Mouse (Mus musculus) effector memory CD4-positive, alpha-beta T cell, adult 7 months (primary cell): ENCODE results near the gene B3gnt8. TPM values are rescaled to one million over a fixed set of nuclear protein-coding genes. Genes with fewer than 3 reads are reported as not detected.

ENCODE experiments used
- polyA plus RNA-seq: library from polyadenylated mRNA; unstranded; fragments of 100-300 nt; shearing (Covaris generic); gene quantifications from one replicate; pipeline ENCODE4 v1.2.1, GENCODE M21; 2017

Gene B3gnt8
- polyA plus RNA-seq = 0.30 TPM

DNA sequence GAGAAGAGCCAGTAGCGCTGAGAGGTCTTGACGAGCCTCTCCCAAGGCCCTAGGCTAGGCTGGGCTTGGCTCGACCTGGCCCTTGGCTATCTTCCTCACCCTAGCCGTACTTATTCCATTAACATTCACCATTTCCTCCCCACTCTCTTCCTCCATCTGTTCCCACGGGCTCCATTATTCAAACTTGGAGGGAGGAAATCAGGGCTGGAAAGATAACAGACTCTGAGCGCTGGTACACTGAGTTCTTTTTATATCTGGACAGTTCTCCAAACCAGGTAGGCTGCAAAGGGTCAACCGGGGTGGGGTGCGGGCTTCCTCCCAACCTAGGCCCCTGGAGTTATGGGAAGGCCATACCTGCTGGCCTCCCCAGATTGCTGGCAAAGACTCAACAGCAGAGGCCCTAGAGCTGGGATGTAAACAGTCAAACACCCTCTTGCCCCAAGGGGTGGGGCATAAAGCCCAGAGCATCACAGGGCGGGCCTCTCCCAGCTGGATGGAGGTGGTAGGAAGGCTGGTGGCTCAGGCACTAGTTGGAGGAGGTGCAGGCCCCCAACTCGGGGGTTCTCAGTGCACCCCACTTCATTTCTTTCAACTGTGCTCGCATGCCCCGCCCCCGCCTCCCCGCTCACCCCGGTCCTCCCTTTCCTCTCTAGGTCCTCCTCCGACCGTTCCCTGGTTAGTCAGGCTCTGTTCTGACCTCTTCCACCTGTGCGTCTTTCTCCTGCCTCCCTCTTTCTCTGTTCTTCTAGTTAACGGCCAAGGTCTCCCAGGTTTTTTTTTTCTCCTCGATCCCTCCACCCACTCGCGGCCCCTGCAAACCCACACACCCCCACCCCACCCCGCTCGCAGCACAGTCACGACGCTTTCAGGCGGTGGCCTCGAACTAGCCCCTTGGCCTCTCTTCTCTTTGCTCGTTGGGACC is at the start of gene B3gnt8:
B3gnt8 (plus strand) TSS at position 146 of the 922 bp plus-strand sequence.

DNA sequence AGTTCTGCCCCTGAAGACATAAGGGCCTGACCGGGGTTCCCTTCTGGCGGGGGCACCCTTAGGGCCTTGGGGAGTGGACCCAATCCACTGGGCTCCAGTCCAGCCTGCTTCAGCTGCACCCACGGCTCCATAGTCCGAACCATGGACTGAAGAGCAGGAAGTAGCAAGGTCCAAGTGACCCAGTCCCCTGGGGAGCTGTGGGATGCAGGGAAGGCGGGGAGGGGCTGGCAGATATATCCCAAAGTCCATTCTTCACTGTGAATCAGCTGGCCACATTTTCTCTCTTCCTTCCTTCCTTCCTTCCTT is 10.8 kb upstream of the B3gnt8 start, which contains the start of gene Erich4:
Erich4 (minus strand) TSS at position 187 of the 306 bp plus-strand sequence.

DNA sequence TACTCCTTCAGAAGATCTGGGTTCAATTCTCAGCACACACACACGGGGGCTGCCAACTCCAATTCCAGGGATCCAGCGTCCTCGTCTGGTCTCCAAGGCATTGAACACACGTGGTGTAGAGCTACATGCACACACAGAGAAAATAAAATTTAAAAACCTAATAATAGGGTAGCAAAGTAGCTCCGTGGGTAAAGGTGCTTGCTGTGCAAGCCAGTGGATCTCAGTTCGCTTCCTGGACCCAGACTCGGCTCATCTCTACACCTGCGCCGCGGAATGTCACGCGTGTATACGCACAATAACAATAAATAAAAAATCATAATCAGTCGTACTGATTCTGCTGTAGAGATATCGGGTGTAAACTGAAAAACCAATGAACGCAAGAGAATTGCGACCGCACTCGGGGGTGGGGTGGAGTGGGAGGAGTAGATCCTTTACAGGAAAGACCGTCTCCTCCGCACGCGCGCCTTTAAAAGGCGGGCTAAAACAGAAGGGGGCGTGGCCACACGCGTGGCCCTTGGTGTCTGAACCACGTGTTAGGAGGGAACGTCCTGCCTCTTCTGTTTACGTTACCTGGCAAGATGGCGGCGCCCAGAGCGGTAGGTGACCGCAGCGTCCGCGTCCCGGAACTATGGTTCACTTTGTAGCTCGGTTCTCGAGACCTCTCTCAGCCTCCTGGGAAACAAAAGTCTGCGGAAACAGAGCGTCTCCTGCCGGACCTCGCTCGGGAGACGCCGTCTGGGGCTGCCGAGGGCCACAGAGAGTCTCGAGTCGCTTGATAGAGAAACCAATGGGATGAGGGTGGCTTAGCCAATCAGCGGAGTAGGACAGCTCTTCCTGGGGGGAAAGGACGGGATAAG is 7.4 kb upstream of the B3gnt8 start, which contains the start of gene Dmac2:
Dmac2 (plus strand) TSS at position 550 of the 857 bp plus-strand sequence.

DNA sequence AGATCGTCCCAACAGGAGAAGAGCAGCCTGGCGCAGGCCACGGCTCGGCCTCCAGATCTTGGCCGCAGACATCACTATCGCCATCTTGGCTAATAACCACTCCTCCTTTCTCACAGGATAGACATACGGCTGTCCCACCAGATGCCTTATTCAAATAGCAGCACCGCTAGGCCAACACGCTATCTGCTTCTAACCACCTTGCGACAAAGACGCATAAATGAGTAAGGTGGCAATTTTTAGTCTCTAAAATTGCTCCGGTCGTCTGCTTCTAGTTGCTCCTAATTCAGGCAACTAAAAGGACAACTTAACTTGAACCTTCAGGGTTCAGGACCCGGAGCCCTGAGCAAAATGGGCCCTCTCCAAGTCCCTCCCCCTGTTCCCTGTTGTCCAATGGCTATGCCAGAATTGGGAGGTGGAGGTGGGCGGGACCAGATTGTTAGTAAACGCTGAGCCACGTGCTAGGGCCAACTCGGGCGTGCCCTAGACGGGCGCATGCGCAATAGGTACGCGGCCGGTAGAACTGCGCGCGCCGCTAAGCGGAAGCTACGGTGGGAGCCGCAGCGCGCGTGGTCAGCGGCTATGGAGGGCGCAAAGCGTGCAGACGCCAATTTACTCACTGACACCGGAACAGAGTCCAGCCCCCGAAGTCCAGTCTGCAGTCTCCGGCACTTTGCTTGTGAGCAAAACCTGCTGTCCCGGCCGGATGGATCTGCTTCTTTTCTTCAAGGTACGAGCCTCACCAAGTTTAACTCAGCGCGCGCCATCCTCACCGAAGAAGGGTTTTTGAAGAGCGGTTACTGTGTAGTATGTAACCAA is 32.4 kb downstream of the B3gnt8 start, which contains the start of the genes Bckdha and Exosc5:
Bckdha (minus strand) TSS at position 325 of the 816 bp plus-strand sequence.
Exosc5 (plus strand) TSS at position 508 of the 816 bp plus-strand sequence.

DNA sequence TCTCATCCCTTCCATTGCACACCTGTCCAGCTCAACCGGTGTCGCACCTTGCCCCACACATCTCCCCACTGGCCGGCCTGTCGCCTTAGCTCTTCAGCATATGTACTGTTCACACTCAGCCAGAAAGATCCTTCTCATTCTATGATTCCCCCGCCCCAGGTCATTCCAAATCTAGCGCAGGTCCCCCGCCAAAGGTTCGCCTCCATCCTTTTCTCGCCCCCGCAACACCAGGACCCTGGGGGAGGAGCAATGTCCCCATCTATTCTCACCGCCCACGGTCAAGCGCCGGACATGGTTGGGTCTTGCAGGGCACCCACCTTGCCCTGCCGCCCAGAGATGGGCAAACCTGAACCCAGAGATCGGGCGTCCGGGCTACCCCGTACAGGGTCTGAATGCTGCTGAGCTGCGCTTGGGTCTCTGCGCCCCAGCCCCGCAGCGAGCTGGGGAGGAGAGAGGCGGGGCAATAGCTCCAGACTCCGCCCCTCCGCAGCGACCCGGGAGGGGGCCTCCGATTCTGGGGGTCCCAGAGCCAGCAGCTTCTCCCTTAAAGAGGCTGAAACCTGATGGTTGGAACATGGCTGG is 48.4 kb downstream of the B3gnt8 start, which contains the start of gene Tmem91:
Tmem91 (minus strand) TSS at position 448 of the 582 bp plus-strand sequence.

DNA sequence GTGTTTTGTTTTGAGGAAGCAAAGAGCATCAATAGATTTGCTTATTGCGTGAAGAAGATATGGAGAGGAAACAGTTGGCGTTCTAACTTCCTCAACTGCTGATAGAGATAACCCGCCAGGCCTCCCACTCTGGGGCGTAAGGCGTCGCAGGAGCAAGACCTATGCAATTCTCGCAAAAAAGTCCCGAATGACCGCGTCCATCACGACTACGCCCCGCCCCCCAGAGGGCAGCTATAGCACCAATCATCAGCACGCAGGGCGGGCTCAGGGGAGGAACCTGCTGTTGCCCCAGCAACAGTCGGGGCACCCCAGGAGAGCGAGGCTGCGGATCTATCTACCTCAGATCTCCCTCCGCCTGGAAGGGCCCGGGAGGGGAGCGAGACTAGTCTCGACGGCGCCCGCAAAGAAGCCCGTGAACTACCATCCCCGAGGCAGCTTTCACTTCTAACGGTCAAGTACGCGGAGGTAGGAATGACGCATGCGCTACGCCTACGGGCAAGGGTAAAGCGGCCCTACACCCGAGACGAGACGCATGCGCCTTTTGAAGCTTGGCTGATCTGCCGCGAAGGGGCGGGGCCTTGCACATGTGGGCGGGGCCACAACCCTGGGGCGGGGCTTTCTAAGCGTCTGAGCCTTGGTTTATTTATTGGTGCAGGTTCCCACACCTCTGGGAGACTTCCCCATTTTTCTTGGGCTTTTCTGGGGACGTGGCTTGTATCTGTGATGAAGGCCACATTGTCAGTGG is 54.2 kb downstream of the B3gnt8 start, which contains the start of gene B9d2:
B9d2 (plus strand) TSS at position 267 of the 745 bp plus-strand sequence.

Other genes starting within 250 kb of the B3gnt8 start
- gene Lipe, start 227.9 kb upstream of the B3gnt8 start, polyA plus RNA-seq = 4.2 TPM
- gene Cxcl17, start 213.8 kb upstream of the B3gnt8 start, polyA plus RNA-seq = not detected
- 0.18 TPM for gene Ceacam1, start 149.1 kb upstream of the B3gnt8 start, polyA plus RNA-seq
- not detected for gene Ceacam2, start 86.8 kb upstream of the B3gnt8 start, polyA plus RNA-seq
- not detected for gene Erich4, start 10.8 kb upstream of the B3gnt8 start, polyA plus RNA-seq
- 63.1 TPM for gene Dmac2, start 7.2 kb upstream of the B3gnt8 start, polyA plus RNA-seq
- gene Bckdha, start 32.3 kb downstream of the B3gnt8 start, polyA plus RNA-seq = 40.9 TPM
- 49.3 TPM for gene Exosc5, start 32.5 kb downstream of the B3gnt8 start, polyA plus RNA-seq
- gene Tmem91, start 48.5 kb downstream of the B3gnt8 start, polyA plus RNA-seq = 1.3 TPM
- 62.5 TPM for gene B9d2, start 54.1 kb downstream of the B3gnt8 start, polyA plus RNA-seq
- gene Tgfb1, start 60.3 kb downstream of the B3gnt8 start, polyA plus RNA-seq = 113 TPM
- gene Ccdc97, start 92.4 kb downstream of the B3gnt8 start, polyA plus RNA-seq = 43.5 TPM
- 68.6 TPM for gene Hnrnpul1, start 128.1 kb downstream of the B3gnt8 start, polyA plus RNA-seq
- 5.8 TPM for gene Axl, start 162.1 kb downstream of the B3gnt8 start, polyA plus RNA-seq
- gene Cyp2s1, start 190.3 kb downstream of the B3gnt8 start, polyA plus RNA-seq = 9.5 TPM